Mouse (Mus musculus) forebrain, postnatal 0 days (tissue): ENCODE data around the gene Ehbp1l1. TPM values are rescaled to one million over a fixed set of nuclear protein-coding genes. Genes with fewer than 3 reads are reported as not detected.

Source experiments
- ATAC-seq: fragments of 200-750 bp; cut with Nextera tagmentation; 2 replicates; pipeline ENCODE4 v1.8.0; 2017; ENCODE audit warnings: mild to moderate bottlenecking, moderate library complexity
- DNase-seq: peaks from one replicate; pipeline ENCODE4 v3.0.0-alpha.2; 2015
- H3K27ac ChIP-seq: fragments of 300-500 bp; sonication (generic); 2 replicates; pipeline ENCODE4 v1.5.1; 2014; ENCODE audit warnings: low read depth, mild to moderate bottlenecking, antibody characterized with exemption, low read length, moderate library complexity, mixed read lengths
- H3K27me3 ChIP-seq: fragments of 300-500 bp; sonication (generic); 2 replicates; pipeline ENCODE4 v1.6.1; 2014; ENCODE audit warnings: mild to moderate bottlenecking, low read length, mixed read lengths; ENCODE audit not compliant: insufficient read depth
- H3K36me3 ChIP-seq: fragments of 300-500 bp; sonication (generic); 2 replicates; pipeline ENCODE4 v1.6.1; 2014; ENCODE audit warnings: mild to moderate bottlenecking, moderate library complexity; ENCODE audit not compliant: insufficient read depth
- H3K4me1 ChIP-seq: fragments of 300-500 bp; sonication (generic); 2 replicates; pipeline ENCODE4 v1.6.1; 2014; ENCODE audit warnings: antibody characterized with exemption; ENCODE audit not compliant: insufficient read depth
- H3K4me2 ChIP-seq: fragments of 300-500 bp; sonication (generic); 2 replicates; pipeline ENCODE4 v1.6.1; 2014; ENCODE audit warnings: low read depth, mild to moderate bottlenecking, moderate library complexity
- H3K4me3 ChIP-seq: fragments of 300-500 bp; sonication (generic); 2 replicates; pipeline ENCODE4 v1.5.1; 2014; ENCODE audit warnings: low read depth, low read length, mixed read lengths
- H3K9ac ChIP-seq: fragments of 300-500 bp; sonication (generic); 2 replicates; pipeline ENCODE4 v1.6.1; 2014; ENCODE audit warnings: mild to moderate bottlenecking
- H3K9me3 ChIP-seq: fragments of 300-500 bp; sonication (generic); 2 replicates; pipeline ENCODE4 v1.6.1; 2016; ENCODE audit warnings: low read length
- CTCF ChIP-seq: sonication (generic); IDR thresholded peaks from 2 replicates; pipeline ENCODE4 v1.5.1; 2016; ENCODE audit warnings: antibody characterized with exemption, control low read depth, low read depth
- WGBS: fragments of 180-500 bp; shearing (Covaris S2); extraction: QIAGEN DNeasy Blood & Tissue Kit; methylation state at CpG from one replicate; pipeline ENCODE4 v1.1.7; 2014; 5-methylcytosine and 5-hydroxymethylcytosine counted together
- polyA plus RNA-seq: library from polyadenylated mRNA; unstranded; fragments of >200 nt; fragmentation: Nextera tagmentation; extraction: Ambion mirVana; gene quantifications from 2 replicates; pipeline ENCODE4 v1.2.1, GENCODE M21; 2015
- total RNA-seq: library from RNA; depleted of rRNA; stranded (reverse); fragments of >200 nt; gene quantifications from 2 replicates; pipeline ENCODE4 v1.2.3, GENCODE M21; 2014

The Ehbp1l1 gene
- total and polyA plus RNA-seq, 2 experiments from 2014 or later = 33.2 to 53.0 TPM

- Histone ChIP-seq H3K4me2 (no peak overlapping the region), H3K4me1 (peaks cover 17% of the 10 kb centered on the region), H3K27ac (no peak overlapping the region), H3K9me3 (no peaks in the 10 kb centered on the region), H3K9ac (no peak overlapping the region), H3K27me3 (no peaks in the 10 kb centered on the region), H3K36me3 (peaks cover 53% of the 10 kb centered on the region), H3K4me3 (no peak overlapping the region)
- ATAC-seq = no peak
- no peak for TF ChIP-seq CTCF
- 95% methylated on average over 13 of the region's 13 CpGs for WGBS
- DNase-seq = no peak
Measured at GRCm38 (mm10) chr19:5686437-5686836, 39.7 kb downstream of the Ehbp1l1 start.

DNA sequence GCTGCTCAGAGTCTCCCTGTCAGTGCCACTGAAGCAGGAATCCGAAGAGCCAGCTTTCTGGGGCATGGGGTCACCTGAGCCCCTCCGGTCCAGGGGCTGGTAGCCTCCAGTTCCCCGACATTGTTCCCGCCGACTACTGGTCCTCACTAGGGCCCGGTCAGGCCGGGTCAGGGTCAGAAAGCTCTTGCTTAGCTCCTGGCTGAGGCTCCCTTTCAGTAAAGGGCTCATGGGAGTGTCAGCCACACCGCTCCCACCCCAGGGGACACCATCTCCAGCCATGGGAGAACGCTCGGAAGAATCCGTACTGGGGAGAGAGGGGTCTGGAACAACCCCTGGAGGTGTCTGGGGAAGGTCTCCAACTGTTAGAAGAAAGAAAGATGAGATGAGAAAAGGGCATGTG, 40.3 kb downstream of the Ehbp1l1 start:
- ATAC-seq (no peak), DNase-seq (no peak)
- Histone ChIP-seq H3K9me3 (no peaks in the 10 kb centered on the region), H3K4me3 (no peak overlapping the region), H3K4me1 (peaks cover 17% of the 10 kb centered on the region), H3K27ac (no peak overlapping the region), H3K27me3 (no peaks in the 10 kb centered on the region), H3K36me3 (peaks cover 56% of the 10 kb centered on the region), H3K4me2 (no peak overlapping the region), H3K9ac (no peak overlapping the region)
- TF ChIP-seq CTCF = no peak
- 95% methylated on average over 11 of the region's 11 CpGs for whole genome bisulfite sequencing

DNA sequence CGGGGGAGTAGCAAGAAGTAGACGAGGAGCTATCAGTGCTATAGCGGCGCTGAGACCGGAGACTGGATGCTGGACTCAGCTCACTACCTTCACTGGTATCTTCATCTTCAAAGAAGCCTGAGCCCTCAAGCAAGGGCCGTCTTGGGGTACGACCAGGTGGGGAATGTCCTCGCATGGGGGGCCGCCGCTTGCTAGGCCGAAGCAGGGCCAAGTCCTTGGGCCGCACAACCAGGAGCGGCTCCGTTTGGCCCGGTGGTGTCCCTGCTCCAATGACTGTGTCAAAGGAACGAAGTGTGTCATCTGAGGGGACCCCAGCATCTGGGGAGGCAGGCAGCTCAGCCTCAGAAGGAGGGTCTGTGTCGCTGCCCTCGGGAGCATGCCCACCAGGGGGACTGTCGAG, 40.7 kb downstream of the Ehbp1l1 start:
- DNase-seq (no peak), ATAC-seq (no peak)
- Histone ChIP-seq H3K9ac (no peak overlapping the region), H3K9me3 (no peaks in the 10 kb centered on the region), H3K36me3 (peaks cover 61% of the 10 kb centered on the region), H3K4me1 (peaks cover 14% of the 10 kb centered on the region), H3K27ac (no peak overlapping the region), H3K4me2 (no peak overlapping the region), H3K27me3 (no peaks in the 10 kb centered on the region), H3K4me3 (no peak overlapping the region)
- no peak for TF ChIP-seq CTCF
- 96% methylated on average over 19 of the region's 19 CpGs for WGBS

DNA sequence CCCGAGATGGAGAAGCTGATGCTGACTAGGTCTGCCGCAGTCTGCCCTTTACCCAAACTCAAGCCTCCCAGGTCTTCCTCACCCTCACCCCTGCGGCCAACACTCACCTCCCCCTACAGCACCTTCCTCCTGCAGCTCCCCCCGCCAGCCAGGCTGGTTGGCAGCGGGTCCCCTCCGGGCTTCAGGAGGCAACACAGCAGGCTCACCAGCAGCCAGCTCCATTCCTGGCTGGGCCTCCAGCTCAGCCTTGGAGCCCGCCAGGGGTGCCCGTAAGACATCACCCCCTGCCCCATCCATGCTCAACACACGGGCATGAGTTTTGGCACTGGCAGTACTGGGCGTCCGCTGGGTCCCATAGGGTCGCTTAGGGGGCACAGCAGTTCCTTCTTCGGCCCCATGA, 41.1 kb downstream of the Ehbp1l1 start:
- Histone ChIP-seq H3K4me1 (peaks cover 10% of the 10 kb centered on the region), H3K36me3 (peaks cover 65% of the 10 kb centered on the region), H3K4me2 (no peak overlapping the region), H3K27ac (no peak overlapping the region), H3K9ac (no peak overlapping the region), H3K9me3 (no peaks in the 10 kb centered on the region), H3K4me3 (no peak overlapping the region), H3K27me3 (no peaks in the 10 kb centered on the region)
- no peak for TF ChIP-seq CTCF
- ATAC-seq = no peak
- no peak for DNase-seq
- 87% methylated on average over 13 of the region's 13 CpGs for WGBS

DNA sequence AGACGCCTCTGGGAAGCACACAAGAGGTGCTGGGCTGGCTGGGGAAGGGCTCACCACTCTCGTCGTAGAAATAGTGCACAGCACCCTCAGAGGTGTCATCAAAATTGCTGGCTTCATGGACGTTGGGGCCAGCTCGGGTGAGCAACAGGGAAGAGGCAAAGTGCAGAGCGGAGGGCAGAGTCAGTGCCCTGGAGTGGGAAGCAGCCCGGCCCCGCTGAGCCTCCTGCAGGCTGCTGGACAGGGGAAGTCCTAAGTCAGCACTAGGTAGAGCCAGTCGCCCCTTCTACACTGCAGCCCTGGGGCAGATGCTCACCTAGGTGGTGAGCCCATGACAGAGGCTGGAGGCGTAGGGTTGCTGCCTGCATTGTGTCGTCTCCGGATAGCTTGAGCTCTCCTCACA, 41.9 kb downstream of the Ehbp1l1 start:
- 92% methylated on average over 12 of the region's 12 CpGs for WGBS

GRCm38 (mm10) chr19:5680432-5680831, 45.7 kb downstream of the Ehbp1l1 start:
- DNase-seq (no peak), ATAC-seq (no peak)
- H3K4me2 ChIP-seq = no peak overlapping the region
- no peak overlapping the region for H3K27ac ChIP-seq
- H3K4me3 ChIP-seq = no peak overlapping the region
- no peaks in the 10 kb centered on the region for H3K9me3 ChIP-seq
- H3K4me1 ChIP-seq = no peaks in the 10 kb centered on the region
- no peaks in the 10 kb centered on the region for H3K27me3 ChIP-seq
- H3K9ac ChIP-seq = no peak overlapping the region
- TF ChIP-seq CTCF = no peak
- WGBS = 89% methylated on average over 4 of the region's 4 CpGs
- H3K36me3 ChIP-seq = peaks cover 93% of the 10 kb centered on the region

More for the DNA sequence above, 41.9 kb downstream of the Ehbp1l1 start:
- Histone ChIP-seq H3K9me3 (no peaks in the 10 kb centered on the region), H3K4me3 (no peak overlapping the region), H3K27ac (no peak overlapping the region), H3K9ac (no peak overlapping the region), H3K4me2 (no peak overlapping the region), H3K27me3 (no peaks in the 10 kb centered on the region), H3K36me3 (peaks cover 73% of the 10 kb centered on the region), H3K4me1 (peaks cover 6% of the 10 kb centered on the region; the same call in 1 of the 2 replicates)
- no peak for DNase-seq
- ATAC-seq = no peak
- no peak for TF ChIP-seq CTCF

DNA sequence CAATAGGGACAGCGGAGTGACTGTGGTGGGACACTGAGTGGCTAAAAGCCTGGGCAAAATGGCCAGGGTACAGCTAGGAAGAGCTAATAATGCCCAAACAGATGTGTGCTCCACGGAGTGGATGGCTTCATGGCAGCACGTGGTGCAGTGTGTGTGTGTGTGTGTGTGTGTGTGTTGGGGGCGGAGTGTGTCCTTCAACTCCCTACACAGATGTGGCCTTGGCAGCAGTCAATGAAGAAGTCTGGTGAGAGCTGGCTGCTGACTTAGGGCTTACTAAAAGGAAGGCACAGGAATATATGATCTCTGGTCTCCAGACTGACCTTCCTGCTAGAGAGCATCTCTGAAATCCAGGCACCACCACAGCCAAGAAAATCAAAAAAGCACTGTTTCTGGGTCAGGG, 57.7 kb downstream of the Ehbp1l1 start:
- WGBS = 94% methylated on average over 4 of the region's 4 CpGs
- no peak overlapping the region for H3K4me2 ChIP-seq
- H3K4me1 ChIP-seq = peaks cover 5% of the 10 kb centered on the region; the same call in 1 of the 2 replicates
- peaks cover 74% of the 10 kb centered on the region for H3K36me3 ChIP-seq
- no peak overlapping the region for H3K27ac ChIP-seq
- TF ChIP-seq CTCF = no peak
- no peak overlapping the region for H3K9ac ChIP-seq
- no peak for ATAC-seq
- H3K4me3 ChIP-seq = no peak overlapping the region
- no peak for DNase-seq
- no peaks in the 10 kb centered on the region for H3K27me3 ChIP-seq
- no peaks in the 10 kb centered on the region for H3K9me3 ChIP-seq

DNA sequence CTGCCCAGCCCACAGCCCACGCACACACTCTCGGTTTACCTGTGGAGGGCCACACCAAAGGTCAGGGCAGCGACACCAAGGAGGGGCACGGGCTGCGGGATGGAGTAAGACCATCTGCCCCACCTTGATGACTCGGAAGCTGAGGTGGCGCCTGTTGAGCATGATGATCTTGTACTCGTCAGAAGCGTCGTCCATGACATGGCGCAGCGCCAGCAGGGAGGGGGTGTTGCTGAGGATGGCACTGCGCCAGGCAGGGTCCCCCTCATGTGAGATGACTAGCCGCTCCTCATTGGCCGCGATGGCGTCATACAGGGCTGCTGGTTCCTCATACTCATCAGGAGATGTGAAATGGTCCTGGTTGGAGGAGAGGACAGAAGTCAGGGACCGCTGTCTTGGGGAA, 59.7 kb downstream of the Ehbp1l1 start:
- H3K36me3 ChIP-seq = peaks cover 57% of the 10 kb centered on the region
- DNase-seq = peak; percentile 5
- no peak for TF ChIP-seq CTCF
- no peaks in the 10 kb centered on the region for H3K27me3 ChIP-seq
- peaks cover 5% of the 10 kb centered on the region; the same call in 1 of the 2 replicates for H3K4me1 ChIP-seq
- ATAC-seq = no peak
- WGBS = 88% methylated on average over 18 of the region's 18 CpGs
- no peak overlapping the region for H3K4me3 ChIP-seq
- H3K4me2 ChIP-seq = no peak overlapping the region
- no peaks in the 10 kb centered on the region for H3K9me3 ChIP-seq
- no peak overlapping the region for H3K9ac ChIP-seq
- H3K27ac ChIP-seq = no peak overlapping the region
